Mouse (Mus musculus) kidney, adult 11 months (tissue): ENCODE measurements around the gene Ptpn11.
A peak's percentile ranks its signal among the peaks of the same experiment; 100 is the strongest.
"Not testable (repeated sequence)": the region's sequence is repeated elsewhere in the genome, so short reads cannot be mapped to it uniquely, and the experiment has no call there.

Source experiments
- DNase-seq: peaks from one replicate; pipeline ENCODE4 v3.0.0; 2022

Ptpn11 gene

GRCm38 (mm10) chr5:121214707-121215106 is 23.5 kb upstream of the Ptpn11 start:
- DNase-seq: no peak

- DNase-seq: no peak
Measured at GRCm38 (mm10) chr5:121212108-121212507, 20.9 kb upstream of the Ptpn11 start.

- DNase-seq: no peak
Measured at GRCm38 (mm10) chr5:121210601-121210924, 19.4 kb upstream of the Ptpn11 start.

GRCm38 (mm10) chr5:121209755-121210600 is 18.8 kb upstream of the Ptpn11 start:
- DNase-seq: no peak

GRCm38 (mm10) chr5:121206984-121207383 is 15.8 kb upstream of the Ptpn11 start:
- DNase-seq: no peak

GRCm38 (mm10) chr5:121206540-121206939 is 15.3 kb upstream of the Ptpn11 start:
- no peak for DNase-seq

- not testable (repeated sequence) for DNase-seq
Measured at GRCm38 (mm10) chr5:121205537-121206130, 14.4 kb upstream of the Ptpn11 start.

GRCm38 (mm10) chr5:121204132-121205089 is 13.2 kb upstream of the Ptpn11 start, which contains the start of gene Rpl6:
TSS of gene Rpl6 (plus strand) at chr5:121204481.
- peak; percentile 86 for DNase-seq

- no peak for DNase-seq
Measured at GRCm38 (mm10) chr5:121202467-121202866, 11.3 kb upstream of the Ptpn11 start.

- DNase-seq: no peak
Measured at GRCm38 (mm10) chr5:121201739-121202138, 10.5 kb upstream of the Ptpn11 start.

- DNase-seq: no peak
Measured at GRCm38 (mm10) chr5:121198376-121198775, 7.2 kb upstream of the Ptpn11 start.

- DNase-seq: no peak
Measured at GRCm38 (mm10) chr5:121197337-121197736, 6.1 kb upstream of the Ptpn11 start.

- DNase-seq: no peak
Measured at GRCm38 (mm10) chr5:121196764-121197163, 5.6 kb upstream of the Ptpn11 start.

GRCm38 (mm10) chr5:121194173-121194572 is 3.0 kb upstream of the Ptpn11 start:
- DNase-seq: no peak

- no peak for DNase-seq
Measured at GRCm38 (mm10) chr5:121191584-121191906, 348 bp upstream of the Ptpn11 start.

GRCm38 (mm10) chr5:121190210-121190835 is 874 bp downstream of the Ptpn11 start:
- DNase-seq: no peak

GRCm38 (mm10) chr5:121189182-121189581 is 2.0 kb downstream of the Ptpn11 start:
- DNase-seq: no peak

- DNase-seq: no peak
Measured at GRCm38 (mm10) chr5:121188265-121188664, 2.9 kb downstream of the Ptpn11 start.

GRCm38 (mm10) chr5:121187580-121188001 is 3.6 kb downstream of the Ptpn11 start:
- DNase-seq: no peak

- DNase-seq: no peak
Measured at GRCm38 (mm10) chr5:121184945-121185551, 6.1 kb downstream of the Ptpn11 start.

GRCm38 (mm10) chr5:121184375-121184774 is 6.8 kb downstream of the Ptpn11 start:
- DNase-seq: no peak

GRCm38 (mm10) chr5:121183269-121183668 is 7.9 kb downstream of the Ptpn11 start:
- DNase-seq: no peak
